Mouse (Mus musculus): Measurements from ENCODE around the gene Acta1. TPM values are rescaled to one million over a fixed set of nuclear protein-coding genes. Genes with fewer than 3 reads are reported as not detected.

Acta1 gene
- total RNA-seq, 1 experiment = 33.9 TPM

- no peak overlapping the region for H3K27ac ChIP-seq (ENCODE audit: insufficient read depth, low read depth, low read length, poor library complexity, severe bottlenecking)
- H3K9ac ChIP-seq (ENCODE audit: insufficient read depth, low read depth, low read length, poor library complexity, severe bottlenecking) = no peak overlapping the region
- no peaks in the 10 kb centered on the region for H3K9me3 ChIP-seq (ENCODE audit: control insufficient read depth, insufficient read depth, low read depth, low read length)
- peaks cover 5% of the 10 kb centered on the region; the same call in 1 of the 2 replicates for H3K36me3 ChIP-seq (ENCODE audit: control insufficient read depth, insufficient read depth, low read length, poor library complexity, severe bottlenecking)
- TF ChIP-seq MAFK (IDR thresholded peaks at IDR 0.05; ENCODE audit: insufficient read depth, low read depth, low read length) (no peak), ZC3H11A (IDR thresholded peaks at IDR 0.05; ENCODE audit: borderline replicate concordance, low read depth, low read length) (no peak), HCFC1 (IDR thresholded peaks at IDR 0.05; ENCODE audit: borderline replicate concordance, insufficient read depth, low read length) (no peak), ZNF384 (IDR thresholded peaks at IDR 0.05; ENCODE audit: low read depth, low read length) (no peak), CHD2 (IDR thresholded peaks at IDR 0.05; ENCODE audit: low read depth, low read length) (no peak)
- DNase-seq (ENCODE audit: low read depth, low spot score) = no peak
- in situ Hi-C loops (cut with MboI; ENCODE audit: low sequenced_read_pairs in 2 of 2, unreplicated experiment in 2 of 2) = no loop called here
- no peak overlapping the region for H3K4me3 ChIP-seq (ENCODE audit: insufficient read depth in 1 of 2, low read depth in 1 of 2, low read length in 2 of 2, poor library complexity in 1 of 2, severe bottlenecking in 1 of 2)
- H3K4me1 ChIP-seq (ENCODE audit: control insufficient read depth in 2 of 2, insufficient read depth in 2 of 2, low read length in 2 of 2, poor library complexity in 1 of 2) = peaks cover 0 to 11% of the 10 kb centered on the region in 2 experiments; a peak in 2 of 4 replicates
These were observed 48.6 kb downstream of the Acta1 start for GRCm38 (mm10) chr8:123845991-123846390.

GRCm38 (mm10) chr8:123845114-123845513, 49.4 kb downstream of the Acta1 start:
- TF ChIP-seq ZC3H11A (IDR thresholded peaks at IDR 0.05; ENCODE audit: borderline replicate concordance, low read depth, low read length) (no peak), ZNF384 (IDR thresholded peaks at IDR 0.05; ENCODE audit: low read depth, low read length) (no peak), CHD2 (IDR thresholded peaks at IDR 0.05; ENCODE audit: low read depth, low read length) (no peak), MAFK (IDR thresholded peaks at IDR 0.05; ENCODE audit: insufficient read depth, low read depth, low read length) (no peak), HCFC1 (IDR thresholded peaks at IDR 0.05; ENCODE audit: borderline replicate concordance, insufficient read depth, low read length) (no peak)
- peaks cover 0 to 11% of the 10 kb centered on the region in 2 experiments; a peak in 2 of 4 replicates for H3K4me1 ChIP-seq (ENCODE audit: control insufficient read depth in 2 of 2, insufficient read depth in 2 of 2, low read length in 2 of 2, poor library complexity in 1 of 2)
- in situ Hi-C loops (cut with MboI; ENCODE audit: low sequenced_read_pairs in 2 of 2, unreplicated experiment in 2 of 2) = no loop called here
- DNase-seq (ENCODE audit: low read depth, low spot score) = no peak
- H3K9me3 ChIP-seq (ENCODE audit: control insufficient read depth, insufficient read depth, low read depth, low read length) = no peaks in the 10 kb centered on the region
- no peak overlapping the region for H3K4me3 ChIP-seq (ENCODE audit: insufficient read depth in 1 of 2, low read depth in 1 of 2, low read length in 2 of 2, poor library complexity in 1 of 2, severe bottlenecking in 1 of 2)
- H3K9ac ChIP-seq (ENCODE audit: insufficient read depth, low read depth, low read length, poor library complexity, severe bottlenecking) = no peak overlapping the region
- H3K36me3 ChIP-seq (ENCODE audit: control insufficient read depth, insufficient read depth, low read length, poor library complexity, severe bottlenecking) = peaks cover 5% of the 10 kb centered on the region; the same call in 1 of the 2 replicates
- no peak overlapping the region for H3K27ac ChIP-seq (ENCODE audit: insufficient read depth, low read depth, low read length, poor library complexity, severe bottlenecking)

- H3K36me3 ChIP-seq (ENCODE audit: control insufficient read depth, insufficient read depth, low read length, poor library complexity, severe bottlenecking) = peaks cover 5% of the 10 kb centered on the region; the same call in 1 of the 2 replicates
- peaks cover 0 to 11% of the 10 kb centered on the region in 2 experiments; a peak in 2 of 4 replicates for H3K4me1 ChIP-seq (ENCODE audit: control insufficient read depth in 2 of 2, insufficient read depth in 2 of 2, low read length in 2 of 2, poor library complexity in 1 of 2)
- TF ChIP-seq HCFC1 (IDR thresholded peaks at IDR 0.05; ENCODE audit: borderline replicate concordance, insufficient read depth, low read length) (no peak), ZC3H11A (IDR thresholded peaks at IDR 0.05; ENCODE audit: borderline replicate concordance, low read depth, low read length) (no peak), ZNF384 (IDR thresholded peaks at IDR 0.05; ENCODE audit: low read depth, low read length) (no peak), CHD2 (IDR thresholded peaks at IDR 0.05; ENCODE audit: low read depth, low read length) (no peak), MAFK (IDR thresholded peaks at IDR 0.05; ENCODE audit: insufficient read depth, low read depth, low read length) (no peak)
- no peak for DNase-seq (ENCODE audit: low read depth, low spot score)
- no peak overlapping the region for H3K9ac ChIP-seq (ENCODE audit: insufficient read depth, low read depth, low read length, poor library complexity, severe bottlenecking)
- H3K9me3 ChIP-seq (ENCODE audit: control insufficient read depth, insufficient read depth, low read depth, low read length) = no peaks in the 10 kb centered on the region
- in situ Hi-C loops (cut with MboI; ENCODE audit: low sequenced_read_pairs in 2 of 2, unreplicated experiment in 2 of 2) = no loop called here
- no peak overlapping the region for H3K4me3 ChIP-seq (ENCODE audit: insufficient read depth in 1 of 2, low read depth in 1 of 2, low read length in 2 of 2, poor library complexity in 1 of 2, severe bottlenecking in 1 of 2)
- no peak overlapping the region for H3K27ac ChIP-seq (ENCODE audit: insufficient read depth, low read depth, low read length, poor library complexity, severe bottlenecking)
These were observed 50.2 kb downstream of the Acta1 start for GRCm38 (mm10) chr8:123844341-123844740.

- DNase-seq (ENCODE audit: low read depth, low spot score) = no peak
- no peak overlapping the region for H3K4me3 ChIP-seq (ENCODE audit: insufficient read depth in 1 of 2, low read depth in 1 of 2, low read length in 2 of 2, poor library complexity in 1 of 2, severe bottlenecking in 1 of 2)
- no peak overlapping the region for H3K9ac ChIP-seq (ENCODE audit: insufficient read depth, low read depth, low read length, poor library complexity, severe bottlenecking)
- no peak overlapping the region for H3K27ac ChIP-seq (ENCODE audit: insufficient read depth, low read depth, low read length, poor library complexity, severe bottlenecking)
- peaks cover 5% of the 10 kb centered on the region; the same call in 1 of the 2 replicates for H3K36me3 ChIP-seq (ENCODE audit: control insufficient read depth, insufficient read depth, low read length, poor library complexity, severe bottlenecking)
- in situ Hi-C loops (cut with MboI; ENCODE audit: low sequenced_read_pairs in 2 of 2, unreplicated experiment in 2 of 2) = no loop called here
- H3K9me3 ChIP-seq (ENCODE audit: control insufficient read depth, insufficient read depth, low read depth, low read length) = no peaks in the 10 kb centered on the region
- TF ChIP-seq CHD2 (IDR thresholded peaks at IDR 0.05; ENCODE audit: low read depth, low read length) = no peak
- no peak for TF ChIP-seq ZC3H11A (IDR thresholded peaks at IDR 0.05; ENCODE audit: borderline replicate concordance, low read depth, low read length)
- TF ChIP-seq HCFC1 (IDR thresholded peaks at IDR 0.05; ENCODE audit: borderline replicate concordance, insufficient read depth, low read length) = no peak
- TF ChIP-seq MAFK (IDR thresholded peaks at IDR 0.05; ENCODE audit: insufficient read depth, low read depth, low read length) = no peak
- no peak for TF ChIP-seq ZNF384 (IDR thresholded peaks at IDR 0.05; ENCODE audit: low read depth, low read length)
- peaks cover 0 to 8% of the 10 kb centered on the region in 2 experiments; a peak in 2 of 4 replicates for H3K4me1 ChIP-seq (ENCODE audit: control insufficient read depth in 2 of 2, insufficient read depth in 2 of 2, low read length in 2 of 2, poor library complexity in 1 of 2)
These were observed 52.5 kb downstream of the Acta1 start for GRCm38 (mm10) chr8:123842086-123842485.

Other genes with a start within 250 kb of the Acta1 start
- 8.8 and 12.7 TPM in 2 replicates for gene Rhou, start 240.8 kb downstream of the Acta1 start, total RNA-seq (2012; rRNA removed)
- 22.1 and 29.6 TPM in 2 replicates for gene Rab4a, start 88.8 kb downstream of the Acta1 start, total RNA-seq (2012; rRNA removed)
- 4.5 and 5.1 TPM in 2 replicates for gene Ccsap, start 34.5 kb downstream of the Acta1 start, total RNA-seq (2012; rRNA removed)
- 71.0 and 74.2 TPM in 2 replicates for gene Nup133, start 54.5 kb upstream of the Acta1 start, total RNA-seq (2012; rRNA removed)
- gene Abcb10, start 88.4 kb upstream of the Acta1 start, total RNA-seq (2012; rRNA removed) = 24.6 and 32.1 TPM in 2 replicates
- gene Taf5l, start 126.6 kb upstream of the Acta1 start, total RNA-seq (2012; rRNA removed) = 95.4 and 104 TPM in 2 replicates
- 80.0 and 81.8 TPM in 2 replicates for gene Urb2, start 126.8 kb upstream of the Acta1 start, total RNA-seq (2012; rRNA removed)